Mouse (Mus musculus) heart, embryonic 13.5 days (tissue): ENCODE measurements at regions not wholly inside any gene's neighbourhood (a gene's known extent, or its start where the extent isn't known, plus 50 kb on each side); places are given as distances from the start of the nearest gene placed in this dataset.
A peak's percentile ranks its signal among the peaks of the same experiment; 100 is the strongest.
"Not testable (repeated sequence)": the region's sequence is repeated elsewhere in the genome, so short reads cannot be mapped to it uniquely, and the experiment has no call there.

ENCODE experiments used
- ATAC-seq: fragments of 200-750 bp; cut with Nextera tagmentation; 2 replicates; pipeline ENCODE4 v1.8.0; 2017; ENCODE audit warnings: moderate TSS enrichment; ENCODE audit not compliant: insufficient number of reproducible peaks, low FRiP score, low TSS enrichment; ENCODE audit errors: extremely low read depth
- H3K27ac ChIP-seq: fragments of 300-500 bp; sonication (generic); replicated peaks from 2 replicates; pipeline ENCODE4 v1.5.1; 2015; ENCODE audit warnings: moderate library complexity, mild to moderate bottlenecking, inconsistent platforms
- H3K27me3 ChIP-seq: fragments of 300-500 bp; sonication (generic); replicated peaks from 2 replicates; pipeline ENCODE4 v1.6.1; 2015; ENCODE audit warnings: mild to moderate bottlenecking, inconsistent platforms
- H3K36me3 ChIP-seq: fragments of 300-500 bp; sonication (generic); 2 replicates; pipeline ENCODE4 v1.6.1; 2015; ENCODE audit warnings: mild to moderate bottlenecking, inconsistent platforms
- H3K4me1 ChIP-seq: fragments of 300-500 bp; sonication (generic); 2 replicates; pipeline ENCODE4 v1.6.1; 2015; ENCODE audit warnings: inconsistent platforms
- H3K4me2 ChIP-seq: fragments of 300-500 bp; sonication (generic); 2 replicates; pipeline ENCODE4 v1.6.1; 2015; ENCODE audit warnings: inconsistent platforms, mild to moderate bottlenecking, moderate library complexity
- H3K4me3 ChIP-seq: fragments of 300-500 bp; sonication (generic); 2 replicates; pipeline ENCODE4 v1.5.1; 2015; ENCODE audit warnings: moderate library complexity, mild to moderate bottlenecking, inconsistent platforms
- H3K9ac ChIP-seq: fragments of 300-500 bp; sonication (generic); 2 replicates; pipeline ENCODE4 v1.6.1; 2015; ENCODE audit warnings: inconsistent platforms, mild to moderate bottlenecking, moderate library complexity
- H3K9me3 ChIP-seq: fragments of 300-500 bp; sonication (generic); 2 replicates; pipeline ENCODE4 v1.6.1; 2016; ENCODE audit warnings: inconsistent platforms
- WGBS: fragments of 180-500 bp; shearing (Covaris S2); methylation state at CpG from one replicate; pipeline ENCODE4 v1.1.7; 2015; ENCODE audit warnings: mixed read lengths; 5-methylcytosine and 5-hydroxymethylcytosine counted together

DNA sequence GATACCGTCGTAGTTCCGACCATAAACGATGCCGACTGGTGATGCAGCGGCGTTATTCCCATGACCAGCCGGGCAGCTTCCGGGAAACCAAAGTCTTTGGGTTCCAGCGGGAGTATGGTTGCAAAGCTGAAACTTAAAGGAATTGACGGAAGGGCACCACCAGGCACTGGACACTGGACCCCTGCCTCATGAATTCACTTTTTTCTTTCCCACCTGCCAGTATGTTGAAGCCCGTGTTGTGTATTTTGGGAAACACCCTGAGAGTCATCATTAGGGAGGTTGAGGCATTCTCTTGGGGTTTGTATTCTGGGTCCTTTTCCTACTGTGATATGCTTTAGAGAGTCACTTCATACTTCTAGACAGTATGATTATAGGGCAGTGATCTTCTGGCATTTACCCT is 197.9 kb downstream of the Samd9l start:
- not testable (repeated sequence) for H3K27me3 ChIP-seq, H3K27ac ChIP-seq, ATAC-seq, H3K9me3 ChIP-seq, H3K36me3 ChIP-seq, H3K4me3 ChIP-seq, H3K4me2 ChIP-seq, H3K9ac ChIP-seq, H3K4me1 ChIP-seq
- WGBS: 39% methylated on average over 12 of the region's 12 CpGs

DNA sequence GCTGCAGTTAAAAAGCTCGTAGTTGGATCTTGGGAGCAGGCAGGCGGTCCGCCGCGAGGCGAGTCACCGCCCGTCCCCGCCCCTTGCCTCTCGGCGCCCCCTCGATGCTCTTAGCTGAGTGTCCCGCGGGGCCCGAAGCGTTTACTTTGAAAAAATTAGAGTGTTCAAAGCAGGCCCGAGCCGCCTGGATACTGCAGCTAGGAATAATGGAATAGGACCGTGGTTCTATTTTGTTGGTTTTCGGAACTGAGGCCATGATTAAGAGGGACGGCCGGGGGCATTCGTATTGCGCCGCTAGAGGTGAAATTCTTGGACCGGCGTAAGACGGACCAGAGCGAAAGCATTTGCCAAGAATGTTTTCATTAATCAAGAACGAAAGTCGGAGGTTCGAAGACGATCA is 198.3 kb downstream of the Samd9l start:
- no peak overlapping the region for H3K4me2 ChIP-seq
- H3K4me1 ChIP-seq: no peaks in the 10 kb centered on the region
- H3K9ac ChIP-seq: no peak overlapping the region
- WGBS: 53% methylated on average over 33 of the region's 33 CpGs
- ATAC-seq: no peak
- H3K27me3 ChIP-seq: no peaks in the 10 kb centered on the region
- H3K4me3 ChIP-seq: no peak overlapping the region
- no peaks in the 10 kb centered on the region for H3K36me3 ChIP-seq
- H3K27ac ChIP-seq: no peak overlapping the region
- no peaks in the 10 kb centered on the region; the same call in 1 of the 2 replicates for H3K9me3 ChIP-seq

DNA sequence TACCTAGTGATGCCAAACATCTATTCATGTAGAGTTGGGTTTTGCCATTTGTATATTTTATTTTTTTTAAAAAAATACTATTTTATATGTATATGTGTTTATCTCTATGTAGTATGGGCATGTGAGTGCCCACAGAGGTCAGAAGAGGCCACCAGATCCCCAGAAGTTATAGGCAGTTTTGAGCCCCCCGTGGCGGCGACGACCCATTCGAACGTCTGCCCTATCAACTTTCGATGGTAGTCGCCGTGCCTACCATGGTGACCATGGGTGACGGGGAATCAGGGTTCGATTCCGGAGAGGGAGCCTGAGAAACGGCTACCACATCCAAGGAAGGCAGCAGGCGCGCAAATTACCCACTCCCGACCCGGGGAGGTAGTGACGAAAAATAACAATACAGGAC is 198.8 kb downstream of the Samd9l start:
- H3K36me3 ChIP-seq, H3K4me1 ChIP-seq, H3K4me2 ChIP-seq, ATAC-seq, H3K27me3 ChIP-seq, H3K27ac ChIP-seq, H3K9ac ChIP-seq, H3K4me3 ChIP-seq, H3K9me3 ChIP-seq: not testable (repeated sequence)
- 72% methylated on average over 18 of the region's 18 CpGs for WGBS

DNA sequence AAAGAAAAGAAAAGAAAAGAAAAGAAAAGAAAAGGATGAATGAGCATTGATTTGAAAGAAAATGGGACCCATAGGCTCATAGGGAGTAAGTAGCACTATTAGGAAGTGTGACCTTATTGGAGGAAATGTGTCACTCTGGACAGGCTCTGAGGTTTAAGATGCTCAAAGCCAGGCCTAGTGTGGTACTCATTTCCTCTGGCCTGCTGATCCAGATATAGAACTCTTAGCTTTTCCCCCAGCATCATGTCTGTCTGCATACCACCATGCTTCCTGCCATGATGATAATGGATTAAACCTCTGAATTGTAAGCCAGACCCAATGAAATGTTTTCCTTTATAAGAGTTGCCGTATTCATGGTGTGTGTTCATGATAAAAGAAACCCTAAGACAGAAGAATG is 206.9 kb downstream of the Samd9l start:
- 48% methylated on average over 1 of the region's 1 CpGs for whole genome bisulfite sequencing
- not testable (repeated sequence) for H3K36me3 ChIP-seq, H3K4me1 ChIP-seq, H3K9ac ChIP-seq, H3K4me3 ChIP-seq, H3K27me3 ChIP-seq, H3K9me3 ChIP-seq, H3K4me2 ChIP-seq, H3K27ac ChIP-seq
- ATAC-seq: peak; percentile 37; the same call in 1 of the 2 replicates

DNA sequence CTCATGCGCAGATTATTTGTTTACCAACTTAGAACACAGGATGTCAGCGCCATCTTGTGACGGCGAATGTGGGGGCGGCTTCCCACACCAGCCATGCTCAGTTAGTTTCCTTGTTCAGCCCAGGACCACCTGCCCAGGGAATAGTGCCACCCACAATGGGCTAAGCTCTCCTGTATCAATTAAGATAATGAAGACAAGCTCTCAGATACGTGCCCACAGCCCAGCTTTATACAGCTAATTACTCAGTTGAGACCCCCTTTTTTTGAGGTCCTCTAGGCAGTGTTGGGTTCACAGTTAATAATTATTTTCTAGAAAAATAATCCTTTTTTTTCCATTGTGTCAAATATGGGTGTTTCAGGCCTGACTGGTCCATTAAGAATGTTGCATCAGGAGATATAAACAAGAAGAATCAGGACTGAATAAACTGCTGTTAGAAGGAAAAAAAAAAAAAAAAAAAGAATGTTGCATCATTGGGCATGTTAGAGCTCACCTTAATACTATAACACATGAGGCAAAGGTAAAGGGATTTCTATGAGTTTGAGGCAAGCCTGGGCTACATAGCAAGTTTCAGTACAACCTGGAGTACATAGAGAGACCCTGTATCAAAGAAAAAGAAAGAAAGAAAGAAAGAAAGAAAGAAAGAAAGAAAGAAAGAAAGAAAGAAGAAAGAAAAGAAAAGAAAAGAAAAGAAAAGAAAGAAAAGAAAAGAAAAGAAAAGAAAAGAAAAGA is 207.5 kb downstream of the Samd9l start:
- H3K27me3 ChIP-seq, H3K27ac ChIP-seq, H3K9me3 ChIP-seq, H3K4me3 ChIP-seq, H3K4me1 ChIP-seq, H3K9ac ChIP-seq, H3K4me2 ChIP-seq, H3K36me3 ChIP-seq: not testable (repeated sequence)
- peak; percentile 54; the same call in 1 of the 2 replicates for ATAC-seq
- WGBS: 79% methylated on average over 6 of the region's 6 CpGs

DNA sequence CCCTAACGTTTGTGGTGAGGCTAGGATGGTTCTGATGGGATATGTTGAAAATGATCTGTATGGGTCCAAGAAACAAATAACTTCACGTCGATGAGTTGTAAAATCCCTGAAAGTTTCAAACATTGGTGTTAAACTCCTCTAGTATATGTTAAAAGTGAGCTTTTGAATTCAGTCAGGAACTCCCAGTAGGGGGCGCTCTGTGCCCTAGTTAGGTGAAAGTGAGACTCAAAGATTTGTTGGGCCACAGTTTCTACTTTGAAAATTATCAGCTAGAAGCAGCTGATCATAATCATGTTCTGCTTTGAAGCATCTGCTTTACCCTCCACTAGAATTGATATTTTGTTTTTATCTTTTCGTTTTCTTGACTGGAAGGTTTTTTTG is 215.6 kb downstream of the Samd9l start:
- Histone ChIP-seq H3K4me2 (no peak overlapping the region), H3K36me3 (no peaks in the 10 kb centered on the region), H3K9me3 (peaks cover 23% of the 10 kb centered on the region), H3K27ac (no peak overlapping the region), H3K27me3 (peaks cover 9% of the 10 kb centered on the region), H3K4me3 (no peak overlapping the region), H3K9ac (no peak overlapping the region), H3K4me1 (no peaks in the 10 kb centered on the region)
- ATAC-seq: no peak
- WGBS: 30% methylated on average over 5 of the region's 5 CpGs

DNA sequence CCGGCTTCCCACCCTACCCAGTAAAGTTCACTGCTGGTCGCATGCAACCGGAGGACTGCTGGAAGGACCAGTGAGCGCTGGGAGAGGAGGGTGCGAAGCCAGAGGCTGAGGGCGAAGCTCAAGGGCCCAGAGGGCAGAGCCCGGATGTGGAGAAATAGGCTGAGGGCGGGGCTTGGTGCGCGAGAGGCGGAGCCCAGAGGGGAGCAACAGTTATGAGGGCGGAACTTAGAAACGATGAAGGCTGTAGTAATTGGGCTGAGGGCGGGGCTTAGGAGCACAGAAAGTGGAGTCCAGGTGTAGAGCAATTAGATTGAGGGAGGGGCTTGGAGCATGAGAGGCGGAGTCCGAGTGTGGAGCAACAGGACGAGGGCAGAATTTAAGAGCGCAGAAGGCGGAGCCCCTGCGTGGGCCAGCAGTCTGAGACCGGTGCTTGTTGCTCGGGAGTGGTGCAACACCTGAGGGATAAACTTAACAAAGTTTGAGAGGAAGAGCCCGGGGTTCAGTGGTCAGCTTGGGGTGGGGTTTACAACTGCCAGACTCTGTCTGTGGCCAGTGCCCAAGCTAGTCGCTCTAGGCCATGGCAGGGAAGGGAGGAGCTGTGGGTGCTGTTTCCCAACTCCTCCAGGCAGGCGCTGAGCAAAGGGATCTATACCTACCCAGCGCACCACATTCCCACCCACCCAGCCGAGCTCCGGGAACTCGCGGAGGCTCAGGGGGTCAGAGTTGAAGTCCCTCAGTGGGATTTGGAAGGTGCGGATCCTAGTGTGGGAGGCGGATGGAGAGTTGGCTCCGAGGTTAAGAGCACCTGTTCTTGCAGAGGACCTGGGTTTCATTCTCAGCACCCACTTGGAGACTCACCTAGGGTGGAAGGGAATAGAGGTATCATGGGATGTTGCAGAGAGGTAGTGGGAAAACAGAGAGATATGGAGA is 216.2 kb downstream of the Samd9l start:
- H3K27me3 ChIP-seq: peaks cover 9% of the 10 kb centered on the region
- H3K36me3 ChIP-seq: no peaks in the 10 kb centered on the region
- H3K4me2 ChIP-seq: peak overlapping the region; percentile 59
- no peaks in the 10 kb centered on the region for H3K4me1 ChIP-seq
- WGBS: 36% methylated on average over 33 of the region's 33 CpGs
- peaks cover 23% of the 10 kb centered on the region for H3K9me3 ChIP-seq
- ATAC-seq: peak; percentile 56
- peak overlapping the region; percentile 25 for H3K4me3 ChIP-seq
- no peak overlapping the region for H3K27ac ChIP-seq
- H3K9ac ChIP-seq: no peak overlapping the region

DNA sequence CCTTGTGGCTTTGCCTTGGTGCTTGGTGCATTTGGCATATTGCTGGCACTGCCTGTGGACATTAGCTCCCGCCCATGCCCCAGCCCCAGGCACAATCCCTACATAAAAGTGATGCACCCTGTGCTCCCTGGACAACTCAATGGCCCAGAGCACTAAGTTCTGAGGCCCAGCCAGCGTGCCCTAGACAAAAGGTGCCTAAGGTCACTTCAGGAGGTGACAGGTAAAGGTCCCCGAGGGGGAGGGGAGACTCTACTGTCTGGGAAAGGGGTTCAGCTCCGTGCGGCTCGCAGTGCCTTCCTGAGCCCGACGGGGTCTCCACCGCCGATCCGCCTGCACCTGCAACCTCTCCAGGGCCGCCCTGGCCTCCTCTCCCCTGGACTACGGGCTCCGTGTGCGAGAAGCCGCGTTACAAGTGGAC is 216.9 kb downstream of the Samd9l start:
- WGBS: 31% methylated on average over 17 of the region's 17 CpGs
- H3K4me1 ChIP-seq, H3K9ac ChIP-seq, H3K36me3 ChIP-seq, H3K27ac ChIP-seq, H3K27me3 ChIP-seq: not testable (repeated sequence)
- Histone ChIP-seq H3K4me3 (peak overlapping the region; percentile 25), H3K9me3 (peaks cover 23% of the 10 kb centered on the region), H3K4me2 (peak overlapping the region; percentile 59)
- peak; percentile 42 for ATAC-seq

DNA sequence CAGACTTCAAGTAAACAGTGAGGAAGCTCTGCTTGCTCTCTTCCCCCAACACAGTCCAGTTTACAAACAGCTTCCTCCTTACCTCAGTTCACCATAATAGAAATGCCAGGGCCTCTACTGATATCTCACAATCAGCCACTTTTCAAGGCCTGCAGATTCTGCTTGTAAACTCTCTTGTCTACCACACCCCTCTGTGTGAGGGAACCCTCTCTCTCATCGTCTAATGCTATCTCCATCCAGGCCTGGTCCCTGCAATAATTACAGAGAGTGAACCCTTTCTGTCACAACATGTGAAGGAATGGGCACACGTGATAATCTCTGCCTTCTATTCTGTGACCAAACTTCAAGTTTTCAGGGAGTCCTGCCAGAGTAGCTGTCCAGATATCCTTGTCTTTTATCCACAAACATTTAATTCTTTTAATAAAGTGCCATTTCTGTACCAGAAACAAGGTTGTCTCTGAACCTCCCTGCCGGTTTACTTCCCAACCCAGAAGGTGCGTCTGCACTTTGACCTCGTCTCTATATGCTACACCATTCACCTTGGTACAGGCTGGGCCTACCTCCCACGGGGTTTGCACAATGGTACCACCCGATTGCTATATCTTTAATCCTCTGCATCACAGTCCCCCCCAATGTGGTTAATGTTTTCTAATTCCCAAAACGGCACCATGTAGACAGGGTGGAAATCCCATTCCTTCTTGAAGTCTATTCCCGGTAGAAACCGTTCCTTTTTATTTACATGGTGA is 219.6 kb downstream of the Samd9l start:
- H3K9me3 ChIP-seq: peaks cover 23% of the 10 kb centered on the region
- not testable (repeated sequence) for H3K27ac ChIP-seq, H3K4me3 ChIP-seq, H3K4me1 ChIP-seq, H3K4me2 ChIP-seq, ATAC-seq, H3K9ac ChIP-seq, H3K27me3 ChIP-seq, H3K36me3 ChIP-seq
- whole genome bisulfite sequencing: 67% methylated on average over 8 of the region's 10 CpGs

DNA sequence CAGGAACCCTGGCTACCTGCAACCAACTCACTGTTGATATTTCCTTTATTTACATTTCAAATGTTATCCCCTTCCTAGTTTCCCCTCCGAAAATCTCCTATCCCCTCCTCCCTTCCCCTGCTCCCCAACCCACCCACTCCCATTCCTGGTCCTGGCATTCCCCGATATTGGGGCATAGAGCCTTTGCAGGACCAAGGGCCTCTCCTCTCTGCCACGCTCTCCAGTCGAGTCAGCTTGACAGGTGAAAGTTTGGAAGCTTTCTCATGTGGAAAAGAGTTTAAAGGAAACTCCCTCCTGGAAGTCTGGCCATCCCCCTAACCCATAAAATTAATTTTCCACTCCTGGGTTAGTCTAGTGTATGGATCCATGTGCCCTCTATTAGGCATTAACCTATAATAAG is 229.9 kb downstream of the Samd9l start:
- not testable (repeated sequence) for H3K9me3 ChIP-seq, H3K4me1 ChIP-seq, H3K27me3 ChIP-seq, H3K27ac ChIP-seq, H3K9ac ChIP-seq, H3K36me3 ChIP-seq, ATAC-seq, H3K4me3 ChIP-seq, H3K4me2 ChIP-seq
- 59% methylated on average over 4 of the region's 4 CpGs for WGBS

DNA sequence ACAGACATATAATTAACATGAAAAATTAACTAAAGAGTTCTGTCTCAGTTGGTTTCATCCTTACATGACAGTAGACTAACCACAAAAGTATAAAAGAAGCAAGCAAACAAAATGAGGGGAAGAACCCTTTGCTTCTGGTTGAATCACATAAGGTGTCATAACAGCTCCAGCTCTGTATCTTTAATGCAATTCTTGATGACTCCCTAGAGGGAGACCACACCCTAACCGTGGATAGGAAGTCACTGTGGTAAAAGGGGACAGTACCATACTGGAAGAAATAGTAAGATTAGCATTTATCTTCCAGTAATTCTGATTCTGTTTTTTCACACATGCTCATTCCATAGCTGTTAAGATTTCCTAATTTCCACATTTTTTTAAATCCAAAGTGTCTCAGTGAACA is 233.2 kb downstream of the Samd9l start:
- not testable (repeated sequence) for H3K9ac ChIP-seq, H3K27me3 ChIP-seq, H3K4me2 ChIP-seq, H3K4me1 ChIP-seq, H3K9me3 ChIP-seq, H3K4me3 ChIP-seq, H3K36me3 ChIP-seq, H3K27ac ChIP-seq, ATAC-seq
- WGBS: 9% methylated on average over 1 of the region's 1 CpGs
